Comparison of ENCODE assay signal across 9 mouse cellular contexts in the genomic region with DNA sequence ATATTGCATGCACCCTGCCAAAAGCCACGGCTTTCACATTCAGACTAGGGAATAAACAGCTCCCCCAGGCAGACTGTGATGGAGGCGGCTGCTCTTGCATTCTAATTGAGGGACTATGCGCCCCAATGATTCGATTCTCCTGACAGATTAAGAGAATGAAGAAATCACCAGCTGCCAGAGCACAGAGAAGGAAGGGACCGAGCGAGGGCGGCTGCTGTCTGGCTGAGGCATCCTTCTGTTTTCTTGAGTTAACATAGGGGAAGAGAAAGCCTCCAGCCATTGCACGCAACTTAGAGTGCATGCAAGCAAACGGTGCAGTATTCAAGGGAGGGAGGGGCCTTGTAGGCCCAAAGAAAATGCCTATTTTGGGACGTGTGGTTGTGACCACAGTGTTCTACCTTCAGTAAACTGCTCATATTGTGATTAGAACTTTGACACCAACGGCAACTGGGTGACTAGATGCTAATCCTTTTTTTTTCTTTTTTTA.
A peak's percentile ranks its signal among the peaks of the same experiment; 100 is the strongest.
DNase-seq lines count a peak whose midpoint lies in the region; ATAC-seq lines count a peak whose summit lies in the region.
"Had no signal": no experiment of that assay in that cellular context is flagged by ENCODE, and none has a peak within 500 bp of the region (broad histone marks: within the 10 kb centered on the region; RNA-seq: fewer than 3 reads in every experiment).

No protein-coding gene starts in this region.

- peak; percentile 3 for DNase-seq in liver
- no peak for DNase-seq in liver, embryonic 11.5 days (ENCODE audit: low spot score)
- DNase-seq in forebrain, embryonic 14.5 days (ENCODE audit: low spot score) = peak; percentile 54
- DNase-seq in layer of hippocampus, adult 9-11 months = peak; percentile 81
- peak; percentile 35 for DNase-seq in naive thymus-derived CD4-positive, alpha-beta T cell, adult 2 months (ENCODE audit: low read depth)
- DNase-seq in cerebellum, adult 11 months = no peak
- no peak for DNase-seq in heart, embryonic 10.5 days (ENCODE audit: low spot score)
- DNase-seq in adrenal gland, adult (ENCODE audit: inconsistent age in 2 of 2, low spot score in 1 of 2) = no peak

- 56% methylated on average over 11 of the region's 11 CpGs for WGBS in liver, embryonic 11.5 days
- 53% methylated on average over 11 of the region's 11 CpGs for WGBS in forebrain, embryonic 14.5 days
- 75% methylated on average over 11 of the region's 11 CpGs for WGBS in heart, embryonic 10.5 days

- ATAC-seq in liver, embryonic 11.5 days (replicated peaks; ENCODE audit: low FRiP score) = no peak
- ATAC-seq in forebrain, embryonic 14.5 days = peak; percentile 66
- ATAC-seq: Patski had no signal

- no peaks in the 10 kb centered on the region for H3K4me1 ChIP-seq in liver, embryonic 11.5 days (replicated peaks; ENCODE audit: control insufficient read depth, insufficient read depth, low read length)
- no peaks in the 10 kb centered on the region; the same call in 1 of the 2 replicates for H3K4me1 ChIP-seq in forebrain, embryonic 14.5 days (ENCODE audit: control insufficient read depth, insufficient read depth, low read length)
- no peaks in the 10 kb centered on the region for H3K4me1 ChIP-seq in heart, embryonic 10.5 days

- H3K27ac ChIP-seq in liver, embryonic 11.5 days (ENCODE audit: low read depth, low read length) = no peak overlapping the region
- H3K27ac ChIP-seq in forebrain, embryonic 14.5 days (ENCODE audit: low read depth, low read length) = no peak overlapping the region
- no peak overlapping the region for H3K27ac ChIP-seq in heart, embryonic 10.5 days

- H3K27me3 ChIP-seq in liver, embryonic 11.5 days (replicated peaks; ENCODE audit: control insufficient read depth, insufficient read depth, low read length) = peaks cover 7% of the 10 kb centered on the region
- 0 out of 2 replicates have a peak, but pooled peaks cover 3% of the 10 kb centered on the region for H3K27me3 ChIP-seq in forebrain, embryonic 14.5 days (replicated peaks; ENCODE audit: control insufficient read depth, insufficient read depth, low read length)
- peaks cover 7% of the 10 kb centered on the region; the same call in 1 of the 2 replicates for H3K27me3 ChIP-seq in heart, embryonic 10.5 days (ENCODE audit: insufficient read depth, poor library complexity, severe bottlenecking)
- H3K27me3 ChIP-seq: Patski had no signal

- no peak overlapping the region for H3K4me2 ChIP-seq in liver, embryonic 11.5 days
- H3K4me2 ChIP-seq in forebrain, embryonic 14.5 days (ENCODE audit: low read length) = no peak overlapping the region; the same call in 1 of the 2 replicates

- H3K9me3 ChIP-seq in liver, embryonic 11.5 days (ENCODE audit: control insufficient read depth, low read length) = no peaks in the 10 kb centered on the region
- no peaks in the 10 kb centered on the region for H3K9me3 ChIP-seq in forebrain, embryonic 14.5 days (replicated peaks; ENCODE audit: control insufficient read depth, low read length)
- H3K9me3 ChIP-seq in heart, embryonic 10.5 days = no peaks in the 10 kb centered on the region

- H3K9ac ChIP-seq in liver, embryonic 11.5 days (ENCODE audit: low read depth, low read length) = no peak overlapping the region
- no peak overlapping the region for H3K9ac ChIP-seq in forebrain, embryonic 14.5 days (ENCODE audit: low read length)

- no peak overlapping the region for H3K4me3 ChIP-seq in liver, embryonic 11.5 days (ENCODE audit: low read depth, low read length)
- no peak overlapping the region for H3K4me3 ChIP-seq in forebrain, embryonic 14.5 days (ENCODE audit: low read depth, low read length)
- H3K4me3 ChIP-seq in heart, embryonic 10.5 days = no peak overlapping the region

- H3K36me3 ChIP-seq in liver, embryonic 11.5 days (ENCODE audit: control insufficient read depth, insufficient read depth, low read length) = no peaks in the 10 kb centered on the region
- H3K36me3 ChIP-seq in forebrain, embryonic 14.5 days (ENCODE audit: control insufficient read depth, insufficient read depth, low read length) = no peaks in the 10 kb centered on the region
- no peaks in the 10 kb centered on the region for H3K36me3 ChIP-seq in heart, embryonic 10.5 days

Comparison
In these comparisons a context has a peak if more than half of its experiments do, and no peak if none do; other contexts are left out.
1. DNase-seq: peak in liver (single experiment), forebrain, embryonic 14.5 days (single experiment), layer of hippocampus, adult 9-11 months (single experiment) and naive thymus-derived CD4-positive, alpha-beta T cell, adult 2 months (single experiment); none in liver, embryonic 11.5 days (single experiment), cerebellum, adult 11 months (single experiment), heart, embryonic 10.5 days (single experiment) and adrenal gland, adult (0 of 2).